Mouse (Mus musculus) urinary bladder, postnatal 14 days (tissue): Measurements from ENCODE around the gene Clec2g.
"Not testable (repeated sequence)": the region's sequence is repeated elsewhere in the genome, so short reads cannot be mapped to it uniquely, and the experiment has no call there.

ENCODE experiments used
- DNase-seq: peaks from one replicate; pipeline ENCODE4 v3.0.0; 2021; ENCODE audit warnings: low spot score

The Clec2g gene

GRCm38 (mm10) chr6:128934081-128934480 is at the start of gene Clec2g:
Gene Clec2g (plus strand): TSS chr6:128934381.
- DNase-seq, result not testable (repeated sequence)

DNA sequence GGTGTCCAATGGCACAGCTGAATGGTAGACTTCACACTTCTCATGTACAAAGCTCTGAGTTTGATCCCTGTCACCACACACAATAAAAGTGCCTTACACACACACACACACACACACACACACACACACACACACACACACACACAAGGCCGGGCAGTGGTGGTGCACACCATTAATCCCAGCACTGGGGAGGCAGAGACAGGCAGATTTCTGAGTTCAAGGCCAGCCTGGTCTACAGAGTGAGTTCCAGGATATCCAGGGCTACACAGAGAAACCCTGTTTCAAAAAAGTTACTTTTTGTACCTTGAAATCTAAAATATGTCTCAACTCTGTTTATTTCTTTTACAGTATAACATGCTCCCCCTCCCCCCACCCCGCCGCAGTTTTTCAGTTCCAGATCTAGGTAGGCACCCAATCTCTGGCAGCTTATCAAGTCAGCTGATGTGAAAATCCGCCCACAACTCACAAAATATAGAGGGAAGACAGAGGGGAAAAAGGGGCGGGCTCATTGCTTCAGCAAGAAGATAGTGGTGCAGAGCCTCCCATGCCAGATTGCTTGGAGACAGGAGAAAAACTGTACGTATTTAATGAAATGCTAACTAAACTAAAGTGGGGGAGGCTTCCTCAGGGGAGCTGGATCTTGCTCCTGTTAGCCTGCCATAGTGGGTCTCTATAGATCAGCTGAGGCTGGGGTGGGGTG is 46.9 kb upstream of the Clec2g start, which contains the start of gene Clec2i:
Gene Clec2i (plus strand): TSS at position 498 of the 700 bp plus-strand sequence.
- DNase-seq, result not testable (repeated sequence)

DNA sequence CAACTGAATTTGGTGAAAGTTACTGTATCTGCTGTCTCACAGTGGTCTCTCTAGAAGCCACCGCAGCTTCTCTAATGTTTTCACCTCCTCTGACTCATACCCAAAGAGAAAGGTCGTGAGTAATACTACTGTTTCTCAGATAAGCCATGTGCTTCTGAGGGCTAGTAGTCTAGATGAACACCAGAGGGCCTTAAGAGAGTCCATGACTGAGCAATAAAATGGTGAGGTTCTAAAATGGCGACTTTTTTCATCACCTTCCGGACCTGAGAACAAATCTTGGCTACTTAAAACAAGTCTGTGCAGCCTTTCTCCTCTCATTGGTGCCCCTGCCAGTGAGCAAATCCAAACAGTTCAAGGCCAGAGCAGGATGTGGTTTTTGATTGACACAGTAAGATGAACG is 45.3 kb upstream of the Clec2g start:
- DNase-seq, result no peak

DNA sequence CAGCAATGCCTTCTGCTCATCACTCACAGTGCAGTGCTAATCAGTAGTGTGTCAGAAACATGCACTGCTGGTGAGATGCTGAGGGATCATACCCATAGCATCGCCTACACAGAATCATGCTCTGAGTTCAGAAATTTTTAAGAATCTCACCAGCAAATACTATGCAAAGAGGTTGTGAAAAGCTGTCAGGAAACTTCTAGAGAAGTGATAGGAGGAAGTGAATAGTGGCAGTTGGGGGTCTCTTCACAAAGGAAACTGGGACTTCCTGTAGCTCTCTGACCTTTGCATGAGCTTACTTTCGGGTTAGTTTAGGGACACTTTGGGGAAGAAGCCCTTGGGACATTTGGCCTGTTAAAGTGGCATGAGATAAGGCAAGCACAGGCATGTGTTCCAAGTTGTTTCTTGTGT is 43.2 kb upstream of the Clec2g start, which contains the start of gene BC035044:
Gene BC035044 (minus strand): TSS at position 179 of the 408 bp plus-strand sequence.
- DNase-seq, result no peak

DNA sequence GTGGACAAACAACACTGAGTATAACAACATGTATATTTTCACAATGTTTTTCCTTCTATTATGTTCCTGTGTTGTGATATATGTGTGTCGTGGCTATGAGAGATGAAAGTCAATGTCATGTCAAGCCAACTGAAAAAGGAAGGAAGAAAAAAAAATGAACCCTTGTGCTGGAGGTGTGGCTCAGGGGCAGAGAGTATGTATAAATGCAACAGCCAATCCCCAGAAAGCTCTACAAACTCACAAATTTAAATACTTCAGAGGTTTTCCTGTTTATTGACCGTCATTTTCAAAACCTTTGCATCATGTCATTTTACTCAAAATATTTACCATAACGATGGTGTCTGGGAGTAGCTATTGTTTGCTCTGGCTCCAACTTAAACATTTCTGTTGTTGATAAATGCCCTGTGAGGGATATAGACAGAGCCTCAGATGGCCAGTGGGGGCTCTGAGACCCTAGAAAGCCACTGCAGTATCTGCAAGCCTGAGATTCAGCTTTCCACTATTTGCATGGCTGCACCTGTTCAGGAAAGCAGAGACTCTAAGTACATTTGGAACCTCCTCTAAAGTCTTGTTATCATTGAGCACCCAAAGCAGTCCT is 38.7 kb upstream of the Clec2g start:
- no peak for DNase-seq

DNA sequence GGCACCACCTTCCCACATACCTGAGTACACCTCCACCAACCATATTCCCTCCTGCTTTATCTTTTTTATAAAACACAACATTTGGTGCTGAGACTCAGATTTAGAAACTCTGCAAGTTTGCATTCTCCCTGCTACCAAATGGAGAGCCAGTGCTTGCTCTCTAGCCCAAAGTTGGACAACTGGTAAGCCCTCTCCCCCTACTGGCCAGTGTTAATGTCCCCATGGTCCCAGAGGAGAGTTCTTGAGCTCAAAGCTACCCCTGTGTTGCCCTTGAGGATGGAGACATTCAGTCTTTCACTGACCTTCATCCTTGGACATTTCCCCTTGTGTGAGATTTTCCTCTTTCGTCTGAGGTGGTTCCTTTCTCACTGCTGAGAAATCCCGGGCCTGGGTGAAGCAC is 34.1 kb upstream of the Clec2g start:
- no peak for DNase-seq

DNA sequence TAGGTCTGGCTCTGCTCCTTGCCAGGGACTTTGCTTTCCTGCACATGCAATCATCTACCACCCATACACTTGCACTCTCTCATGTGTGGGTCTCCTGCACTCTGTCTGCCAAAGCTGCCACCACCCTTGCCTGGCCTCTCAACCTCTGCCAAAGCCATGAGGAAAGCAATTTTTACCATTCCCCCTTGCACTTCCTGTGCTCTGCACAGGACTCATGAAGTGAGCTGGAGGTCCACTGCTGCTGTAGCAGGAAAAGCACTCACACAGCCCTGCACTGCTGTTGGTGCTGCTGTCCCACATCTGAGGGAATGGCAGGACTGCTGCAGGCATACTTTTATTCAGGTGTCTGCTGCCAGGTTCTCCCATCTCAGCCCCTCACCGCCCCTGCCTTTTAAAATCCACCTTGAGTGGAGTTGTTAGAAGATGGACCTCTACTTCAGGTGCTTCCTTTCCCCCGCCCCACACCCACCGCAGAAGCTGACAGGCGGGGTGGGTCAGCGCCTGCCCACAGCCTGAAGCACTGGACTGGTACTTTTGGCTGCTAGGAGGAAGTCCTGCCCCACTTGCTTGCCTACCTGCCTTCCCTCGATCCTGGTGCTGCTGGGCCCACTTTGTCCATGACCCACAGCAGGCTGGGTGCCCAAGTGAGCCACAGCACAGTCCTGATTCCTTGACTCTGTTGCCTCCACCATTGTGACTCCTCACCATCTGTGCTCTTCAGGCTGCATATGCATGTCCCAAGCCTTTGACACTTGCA is 33.2 kb upstream of the Clec2g start:
- DNase-seq, result not testable (repeated sequence)

DNA sequence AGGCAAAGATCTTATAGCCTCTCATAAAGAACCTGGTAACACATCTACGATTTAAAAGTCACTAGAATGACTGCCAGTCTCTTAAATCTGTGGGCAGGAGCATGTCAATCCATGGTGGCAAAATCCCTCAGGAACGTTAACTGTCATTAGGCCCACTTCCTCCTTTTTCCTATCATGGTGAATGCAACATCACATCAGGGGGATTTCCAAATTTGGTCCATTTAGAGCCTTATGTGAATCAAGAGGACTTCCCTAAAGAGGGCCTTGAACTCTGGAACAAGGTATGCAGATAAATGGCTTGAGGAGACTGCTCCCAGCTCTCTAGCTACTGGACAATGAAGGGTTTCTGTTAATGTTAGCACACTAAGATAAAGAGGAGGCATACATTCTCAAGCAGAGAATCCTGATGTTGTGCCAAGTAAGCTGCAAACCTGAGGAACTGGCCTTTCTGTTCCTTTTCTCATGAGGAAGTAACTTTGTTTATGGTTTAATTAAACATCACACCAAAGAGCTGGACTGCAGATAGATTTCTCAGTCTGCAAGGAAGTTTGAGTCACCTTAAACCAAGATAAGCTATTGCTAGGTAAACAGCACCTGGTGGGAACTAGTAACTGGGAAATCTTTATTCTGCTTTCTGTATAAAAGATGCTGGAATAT is 20.5 kb upstream of the Clec2g start:
- no peak for DNase-seq

DNA sequence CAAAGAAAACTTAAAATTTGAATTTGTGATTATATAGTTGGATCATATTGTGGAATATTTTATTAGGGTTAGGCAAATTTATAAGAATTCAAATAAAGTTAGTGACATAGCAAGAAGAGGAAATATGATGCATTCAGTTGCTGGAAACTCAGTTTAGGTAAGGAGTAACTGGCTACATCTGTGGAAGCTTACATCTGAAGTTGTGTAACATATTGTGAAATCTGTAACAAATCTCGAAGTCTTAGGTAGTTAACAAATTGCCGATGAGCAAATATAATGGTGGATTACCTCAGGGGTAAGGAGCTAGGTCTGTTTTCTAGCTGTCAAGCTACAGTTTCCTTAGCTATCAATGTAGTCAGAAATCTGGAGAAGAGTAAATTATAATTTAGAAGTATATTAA is 16.9 kb upstream of the Clec2g start:
- no peak for DNase-seq

DNA sequence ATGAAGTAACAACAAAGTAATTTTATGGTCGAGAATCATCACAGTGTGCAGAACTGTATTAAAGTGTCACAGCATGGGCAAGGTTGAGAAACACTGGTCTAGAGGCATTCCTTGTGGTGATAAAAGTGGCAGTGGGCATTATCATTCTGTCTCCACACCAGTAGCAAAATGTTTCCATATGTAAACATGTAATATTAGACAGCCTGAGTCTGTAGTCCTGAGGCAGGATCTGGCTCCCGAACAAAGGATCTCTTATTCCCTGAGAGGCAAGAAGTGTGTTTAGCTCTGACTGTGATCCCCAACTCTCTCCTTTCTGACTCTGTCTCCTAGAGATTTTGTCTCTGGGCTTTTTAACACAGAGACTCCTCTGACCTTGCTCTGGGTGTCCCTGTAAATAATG is 1.1 kb upstream of the Clec2g start:
- no peak for DNase-seq

DNA sequence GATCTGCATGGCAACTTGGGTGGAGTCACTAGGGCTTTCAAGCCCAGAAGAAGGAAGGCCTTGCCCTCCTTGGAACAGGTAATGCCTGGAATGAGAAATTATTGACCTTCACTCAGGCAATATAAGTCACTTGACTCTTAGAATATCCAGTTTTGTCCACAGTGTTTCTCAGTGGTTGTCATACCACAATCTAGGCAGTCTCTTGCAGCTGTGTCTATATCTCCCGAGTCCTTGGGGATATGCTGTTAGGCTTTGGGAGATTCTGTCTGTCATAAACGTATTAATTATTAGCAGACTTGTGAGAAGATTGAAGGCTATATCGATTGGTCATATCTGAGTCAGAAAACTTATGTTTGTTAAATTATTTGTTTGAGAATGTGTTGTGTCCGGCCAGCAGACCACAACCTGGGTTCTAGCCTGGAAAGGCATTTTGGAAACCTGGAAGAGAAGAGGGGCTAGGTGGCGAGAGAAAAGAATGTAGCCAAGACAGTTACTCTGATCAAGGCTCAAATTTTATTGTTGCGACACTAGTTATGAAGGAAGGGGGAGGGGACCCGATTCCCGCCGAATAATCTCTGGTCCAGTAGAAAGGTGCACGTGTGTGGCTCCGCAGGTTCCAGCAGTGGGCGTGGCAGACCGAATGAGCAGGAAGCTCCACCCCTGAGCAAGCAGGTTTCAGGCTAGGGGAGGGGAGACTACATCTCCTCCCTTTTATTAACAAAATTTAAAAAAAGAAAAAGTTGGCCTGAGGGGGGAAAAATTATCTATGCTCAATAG is 1.9 kb downstream of the Clec2g start:
- DNase-seq, result not testable (repeated sequence)

- DNase-seq, result no peak
Observed at GRCm38 (mm10) chr6:128941646-128942421, 7.7 kb downstream of the Clec2g start.

GRCm38 (mm10) chr6:128945564-128945963 is 11.4 kb downstream of the Clec2g start:
- DNase-seq, result no peak

GRCm38 (mm10) chr6:128961110-128961509 is 26.9 kb downstream of the Clec2g start:
- DNase-seq, result no peak

- not testable (repeated sequence) for DNase-seq
Observed at GRCm38 (mm10) chr6:128962108-128962507, 27.9 kb downstream of the Clec2g start.

GRCm38 (mm10) chr6:128964519-128964918 is 30.3 kb downstream of the Clec2g start:
- no peak for DNase-seq

DNA sequence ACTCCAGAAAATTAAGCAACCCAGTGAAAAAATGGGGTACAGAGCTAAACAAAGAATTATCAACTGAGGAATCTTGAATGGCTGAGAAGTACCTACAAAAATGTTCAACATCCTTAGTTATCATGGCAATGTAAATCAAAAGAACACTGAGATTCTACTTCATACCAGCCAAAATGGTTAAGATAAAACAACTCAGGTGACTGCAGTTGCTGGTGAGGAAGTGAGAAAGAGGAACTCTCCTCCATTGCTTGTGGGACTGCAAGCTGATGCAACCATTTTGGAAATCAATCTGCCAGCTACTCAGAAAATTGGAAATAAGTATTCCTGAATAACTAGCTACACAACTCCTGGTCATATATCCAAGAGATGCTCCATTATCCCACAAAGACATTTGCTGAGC is 34.3 kb downstream of the Clec2g start:
- DNase-seq, result no peak

DNA sequence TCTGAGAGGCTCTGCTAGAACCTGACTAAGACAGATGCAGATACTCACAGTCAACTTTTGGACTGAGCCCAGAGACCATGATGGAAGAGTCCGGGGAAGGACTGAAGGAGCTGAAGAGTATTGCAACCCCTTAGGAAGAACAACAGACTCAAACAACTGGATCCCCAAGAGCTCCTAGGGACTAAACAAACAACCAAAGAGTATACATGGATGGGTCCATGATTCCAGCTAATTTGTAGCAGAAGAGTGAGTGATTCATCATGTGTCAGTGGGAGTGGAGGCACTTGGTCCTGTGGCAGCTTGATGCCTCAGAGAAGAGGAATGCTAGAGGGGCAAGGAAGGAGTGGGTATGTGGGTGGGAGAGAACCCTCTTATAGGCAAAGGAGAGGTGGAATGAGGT is 35.6 kb downstream of the Clec2g start:
- no peak for DNase-seq

- DNase-seq, result not testable (repeated sequence)
Observed at GRCm38 (mm10) chr6:128970508-128971393, 36.6 kb downstream of the Clec2g start.
